Mouse (Mus musculus) hindbrain, embryonic 13.5 days (tissue): Measurements from ENCODE around the gene Gm20388. TPM values are rescaled to one million over a fixed set of nuclear protein-coding genes. Genes with fewer than 3 reads are reported as not detected.
A peak's percentile ranks its signal among the peaks of the same experiment; 100 is the strongest.
"Not testable (repeated sequence)": the region's sequence is repeated elsewhere in the genome, so short reads cannot be mapped to it uniquely, and the experiment has no call there.

ENCODE experiments used
- ATAC-seq: fragments of 200-750 bp; cut with Nextera tagmentation; 2 replicates; pipeline ENCODE4 v1.8.0; 2017; ENCODE audit warnings: moderate TSS enrichment; ENCODE audit not compliant: low FRiP score
- H3K27ac ChIP-seq: fragments of 300-500 bp; sonication (generic); 2 replicates; pipeline ENCODE4 v1.5.1; 2015; ENCODE audit warnings: inconsistent platforms, mild to moderate bottlenecking, moderate library complexity
- H3K27me3 ChIP-seq: fragments of 300-500 bp; sonication (generic); 2 replicates; pipeline ENCODE4 v1.6.1; 2015; ENCODE audit warnings: mild to moderate bottlenecking, inconsistent platforms
- H3K36me3 ChIP-seq: fragments of 300-500 bp; sonication (generic); 2 replicates; pipeline ENCODE4 v1.6.1; 2015; ENCODE audit warnings: mild to moderate bottlenecking, inconsistent platforms
- H3K4me1 ChIP-seq: fragments of 300-500 bp; sonication (generic); replicated peaks from 2 replicates; pipeline ENCODE4 v1.6.1; 2015; ENCODE audit warnings: inconsistent platforms
- H3K4me2 ChIP-seq: fragments of 300-500 bp; sonication (generic); 2 replicates; pipeline ENCODE4 v1.6.1; 2015; ENCODE audit warnings: inconsistent platforms, mild to moderate bottlenecking, moderate library complexity
- H3K4me3 ChIP-seq: fragments of 300-500 bp; sonication (generic); 2 replicates; pipeline ENCODE4 v1.5.1; 2015; ENCODE audit warnings: mild to moderate bottlenecking, inconsistent platforms
- H3K9ac ChIP-seq: fragments of 300-500 bp; sonication (generic); 2 replicates; pipeline ENCODE4 v1.6.1; 2015; ENCODE audit warnings: mild to moderate bottlenecking, inconsistent platforms
- H3K9me3 ChIP-seq: fragments of 300-500 bp; sonication (generic); 2 replicates; pipeline ENCODE4 v1.6.1; 2016; ENCODE audit warnings: inconsistent platforms
- WGBS: fragments of 180-500 bp; shearing (Covaris S2); methylation state at CpG from one replicate; pipeline ENCODE4 v1.1.7; 2015; 5-methylcytosine and 5-hydroxymethylcytosine counted together
- polyA plus RNA-seq: library from polyadenylated mRNA; unstranded; fragments of >200 nt; fragmentation: Nextera tagmentation; extraction: Ambion mirVana; gene quantifications from 2 replicates; pipeline ENCODE4 v1.2.1, GENCODE M21; 2015

Gm20388 gene
- polyA plus RNA-seq, 1 experiment from 2014 or later: 1.9 TPM

DNA sequence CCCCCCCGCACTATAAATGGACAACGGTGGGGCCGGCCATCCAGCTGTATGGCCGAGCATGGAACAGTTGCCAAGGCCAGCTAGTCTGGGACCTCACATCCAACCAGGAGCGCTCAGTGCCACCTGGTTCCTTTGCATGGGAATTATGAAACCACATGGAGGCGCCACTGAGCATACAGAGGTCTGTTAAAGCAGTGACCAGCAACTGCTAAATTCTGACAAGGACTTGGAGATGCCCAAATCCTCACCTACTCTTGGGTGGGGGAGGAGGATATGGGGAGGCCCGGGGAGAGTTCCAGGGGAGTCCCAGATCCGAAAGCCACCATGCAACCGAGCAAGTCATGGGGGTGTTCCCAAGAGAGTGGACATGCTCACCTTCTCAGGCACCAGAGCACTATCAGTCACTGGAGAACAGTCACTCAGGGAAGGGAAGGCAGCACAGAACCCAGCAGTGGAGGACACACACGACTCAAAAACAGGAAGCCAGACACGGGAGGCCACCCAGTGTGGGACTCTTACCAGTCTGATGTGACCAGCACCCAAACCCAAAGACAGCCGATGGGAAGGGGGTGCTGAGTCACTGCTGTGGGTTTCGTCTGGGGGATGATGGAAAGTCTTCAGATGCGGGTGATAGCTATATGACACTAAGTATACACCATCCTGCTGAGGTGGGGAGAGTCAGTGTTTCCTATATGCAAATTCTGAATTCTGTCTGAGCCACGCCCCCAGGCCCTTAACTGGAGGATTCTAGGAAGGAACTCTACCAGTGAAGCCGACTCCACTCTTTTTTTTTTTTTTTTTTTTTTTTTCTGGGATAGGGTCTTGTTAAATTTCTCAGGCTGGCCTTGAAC lies 422.0 kb downstream of the Gm20388 start:
- Histone ChIP-seq H3K9ac (no peak overlapping the region), H3K4me1 (peaks cover 59% of the 10 kb centered on the region), H3K27ac (no peak overlapping the region), H3K4me2 (no peak overlapping the region), H3K36me3 (no peaks in the 10 kb centered on the region), H3K4me3 (no peak overlapping the region), H3K27me3 (no peaks in the 10 kb centered on the region), H3K9me3 (no peaks in the 10 kb centered on the region)
- WGBS: 72% methylated on average over 16 of the region's 16 CpGs
- no peak for ATAC-seq

DNA sequence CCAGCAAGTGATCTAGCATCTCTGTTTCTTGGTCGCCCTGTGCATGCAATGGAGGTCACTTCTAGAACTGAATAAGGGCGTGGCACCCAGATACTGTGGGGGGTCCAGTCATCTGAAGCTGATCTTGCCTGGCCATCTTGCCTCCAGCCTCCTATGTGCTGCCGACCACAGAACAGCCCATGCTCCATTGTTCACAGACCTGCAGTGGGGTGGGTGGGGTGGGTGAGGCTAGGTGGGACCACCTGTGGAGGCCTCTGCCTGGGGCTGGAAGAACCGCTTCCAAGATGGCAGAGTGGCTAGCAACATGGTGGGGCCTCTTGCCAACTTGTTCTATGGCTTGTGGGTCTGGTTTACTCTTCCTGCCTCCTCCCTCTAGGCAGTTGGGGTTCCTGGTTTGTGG lies 423.0 kb downstream of the Gm20388 start:
- H3K4me3 ChIP-seq: no peak overlapping the region
- no peaks in the 10 kb centered on the region for H3K9me3 ChIP-seq
- H3K27me3 ChIP-seq: peaks cover 2% of the 10 kb centered on the region; the same call in 1 of the 2 replicates
- no peak overlapping the region for H3K9ac ChIP-seq
- WGBS: 89% methylated on average over 4 of the region's 4 CpGs
- no peak overlapping the region for H3K27ac ChIP-seq
- H3K36me3 ChIP-seq: no peaks in the 10 kb centered on the region
- no peak for ATAC-seq
- H3K4me1 ChIP-seq: peaks cover 59% of the 10 kb centered on the region
- H3K4me2 ChIP-seq: no peak overlapping the region

DNA sequence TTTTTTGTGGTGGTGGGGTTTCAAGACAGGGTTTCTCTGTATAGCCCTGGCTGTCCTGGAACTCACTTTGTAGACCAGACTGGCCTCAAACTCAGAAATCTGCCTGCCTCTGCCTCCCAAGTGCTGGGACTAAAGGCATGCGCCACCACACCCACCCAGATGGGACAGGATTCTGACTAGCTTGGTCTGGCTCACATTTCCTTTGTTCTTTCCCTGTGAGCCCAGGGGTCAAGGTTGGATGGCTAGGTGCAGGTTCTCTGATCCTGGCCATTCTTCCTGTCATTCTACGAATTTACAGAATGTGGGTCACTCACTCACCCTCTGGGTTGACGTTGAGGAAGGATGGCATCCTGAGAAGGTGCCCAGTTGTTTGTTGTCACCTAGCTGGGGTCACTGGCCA lies 423.6 kb downstream of the Gm20388 start:
- WGBS: 54% methylated on average over 3 of the region's 3 CpGs
- Histone ChIP-seq H3K27ac (peak overlapping the region; percentile 92), H3K9ac (peak overlapping the region; percentile 59; the same call in 1 of the 2 replicates), H3K4me2 (0 out of 2 replicates have a peak overlapping the region, but pooled peaks have one; percentile 10), H3K4me1 (peaks cover 55% of the 10 kb centered on the region)
- not testable (repeated sequence) for H3K27me3 ChIP-seq, H3K9me3 ChIP-seq, H3K36me3 ChIP-seq, H3K4me3 ChIP-seq, ATAC-seq

DNA sequence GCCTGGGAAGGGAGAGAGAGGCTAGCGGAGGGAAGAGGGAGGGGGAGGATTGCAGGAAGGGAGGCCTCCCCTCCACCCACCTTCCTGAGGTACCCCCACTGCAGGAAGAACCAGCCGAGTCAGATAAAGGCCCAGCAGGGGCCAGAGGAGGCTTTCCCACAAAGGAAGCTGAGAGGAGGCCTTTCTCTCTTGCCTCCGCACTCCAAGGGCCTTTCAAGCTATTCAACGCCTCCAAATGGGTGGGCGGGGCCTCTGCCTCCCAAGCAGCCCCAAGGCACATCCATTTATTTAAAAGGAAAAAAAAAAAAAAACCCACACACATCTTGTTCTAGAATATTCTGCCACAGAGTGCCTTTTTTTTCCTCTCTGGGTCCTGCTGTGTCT lies 424.2 kb downstream of the Gm20388 start:
- H3K4me2 ChIP-seq: peak overlapping the region; percentile 10; the same call in 1 of the 2 replicates
- peak overlapping the region; percentile 59 for H3K9ac ChIP-seq
- H3K27ac ChIP-seq: peak overlapping the region; percentile 92
- no peaks in the 10 kb centered on the region for H3K9me3 ChIP-seq
- H3K27me3 ChIP-seq: peaks cover 2% of the 10 kb centered on the region; the same call in 1 of the 2 replicates
- ATAC-seq: peak; percentile 18; the same call in 1 of the 2 replicates
- no peaks in the 10 kb centered on the region for H3K36me3 ChIP-seq
- H3K4me1 ChIP-seq: peaks cover 57% of the 10 kb centered on the region
- 4% methylated on average over 5 of the region's 5 CpGs for WGBS
- no peak overlapping the region for H3K4me3 ChIP-seq

DNA sequence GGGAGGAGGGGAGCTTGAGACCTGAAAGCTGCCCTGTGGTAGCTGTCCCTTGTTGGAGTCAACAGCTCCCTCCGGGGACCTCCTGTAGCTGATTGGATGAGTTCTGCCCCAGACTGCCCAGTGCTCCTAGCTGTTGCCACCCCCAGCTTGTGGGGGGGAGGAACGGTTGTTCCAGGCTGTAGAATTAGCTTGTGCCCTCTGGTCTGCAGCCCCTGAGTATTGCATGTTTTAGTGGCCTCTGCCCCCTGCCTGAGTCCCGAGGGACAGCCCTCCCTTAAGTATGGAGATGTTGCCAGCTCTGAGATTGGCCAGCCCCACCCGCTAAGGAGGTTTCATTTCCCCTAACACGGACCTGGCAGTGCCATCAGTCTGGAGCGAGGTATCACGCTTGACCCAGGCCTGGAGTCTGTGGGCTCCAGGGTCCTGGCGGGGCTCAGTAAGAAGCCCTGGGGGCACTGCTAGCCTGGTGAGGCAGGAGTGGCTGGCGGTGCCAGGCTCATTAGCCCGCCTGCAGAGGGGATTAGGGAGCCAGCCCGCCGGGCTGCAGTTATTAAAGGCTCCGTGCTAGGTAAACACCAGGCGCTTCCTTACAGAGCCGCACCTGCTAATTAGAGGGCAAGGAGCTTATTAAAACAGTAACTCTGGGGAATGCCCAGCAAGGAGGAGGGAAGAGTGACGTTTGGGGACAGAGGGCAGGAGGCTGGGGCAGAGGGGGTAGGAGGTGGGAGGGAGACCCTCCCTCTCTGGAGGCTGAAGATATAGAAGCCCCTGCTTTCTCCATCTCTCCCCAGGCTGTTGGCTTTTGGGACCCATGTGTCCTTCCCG lies 424.8 kb downstream of the Gm20388 start:
- ATAC-seq: peak; percentile 46
- peaks cover 63% of the 10 kb centered on the region for H3K4me1 ChIP-seq

DNA sequence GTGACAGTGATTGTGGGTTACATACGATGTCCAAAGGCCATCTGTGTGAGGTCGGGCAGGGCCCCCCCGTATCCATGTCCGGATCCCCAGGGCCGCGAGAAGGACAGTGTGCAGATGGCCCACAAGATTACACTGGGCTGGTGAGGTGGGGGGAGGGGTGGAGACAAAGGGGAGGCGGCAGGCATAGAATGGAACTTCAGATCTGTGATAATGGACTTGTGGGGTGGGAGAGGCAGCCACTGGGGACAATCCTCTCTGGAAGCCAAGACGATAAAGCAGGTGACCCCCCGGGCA lies 425.4 kb downstream of the Gm20388 start:
- no peak for ATAC-seq
- Histone ChIP-seq H3K4me2 (peak overlapping the region; percentile 37; the same call in 1 of the 2 replicates), H3K4me3 (no peak overlapping the region), H3K27ac (peak overlapping the region; percentile 92), H3K27me3 (peaks cover 2% of the 10 kb centered on the region; the same call in 1 of the 2 replicates), H3K9ac (peak overlapping the region; percentile 59), H3K9me3 (no peaks in the 10 kb centered on the region), H3K4me1 (peaks cover 66% of the 10 kb centered on the region), H3K36me3 (no peaks in the 10 kb centered on the region)
- 2% methylated on average over 9 of the region's 9 CpGs for WGBS

More for the DNA sequence above, 424.8 kb downstream of the Gm20388 start:
- Histone ChIP-seq H3K27ac (peak overlapping the region; percentile 92), H3K4me3 (no peak overlapping the region), H3K27me3 (peaks cover 2% of the 10 kb centered on the region; the same call in 1 of the 2 replicates), H3K9ac (peak overlapping the region; percentile 59), H3K4me2 (peak overlapping the region; percentile 37), H3K9me3 (no peaks in the 10 kb centered on the region), H3K36me3 (no peaks in the 10 kb centered on the region)
- WGBS: 2% methylated on average over 17 of the region's 17 CpGs

DNA sequence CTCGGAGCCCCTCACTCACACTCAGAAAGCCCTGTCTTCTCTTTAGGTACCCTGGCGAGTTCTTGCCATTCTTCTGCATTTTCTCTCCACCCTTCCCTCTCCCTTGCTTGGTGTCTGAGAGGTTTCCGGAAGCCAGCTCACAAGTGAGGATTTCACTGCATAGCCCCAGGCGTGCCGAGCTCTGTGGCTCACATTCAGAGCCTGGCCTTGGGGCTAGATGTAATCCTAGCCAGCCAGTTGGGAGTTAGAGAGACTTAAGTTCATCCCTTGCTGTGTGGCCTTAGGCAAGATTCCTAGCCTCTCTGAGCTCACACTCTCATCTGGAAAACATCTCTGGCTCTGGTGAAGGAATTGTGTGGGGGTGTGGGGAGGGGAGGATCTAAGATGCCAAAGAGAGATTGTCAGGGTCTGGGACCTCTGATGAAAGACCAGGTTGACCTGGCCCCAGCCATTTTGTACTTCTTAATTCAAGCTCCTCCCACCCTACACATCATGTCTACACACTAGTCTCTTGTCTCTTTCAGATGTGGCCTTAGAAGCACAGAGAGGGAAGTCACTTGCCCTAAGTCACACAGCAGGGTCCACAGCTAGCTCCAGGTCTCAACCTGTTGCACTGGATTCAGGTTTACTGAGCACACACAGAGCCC lies 426.4 kb downstream of the Gm20388 start:
- no peaks in the 10 kb centered on the region for H3K36me3 ChIP-seq
- H3K27me3 ChIP-seq: peaks cover 2% of the 10 kb centered on the region; the same call in 1 of the 2 replicates
- 50% methylated on average over 5 of the region's 5 CpGs for WGBS
- H3K9ac ChIP-seq: no peak overlapping the region
- no peak overlapping the region for H3K4me2 ChIP-seq
- no peaks in the 10 kb centered on the region for H3K9me3 ChIP-seq
- no peak for ATAC-seq
- peaks cover 68% of the 10 kb centered on the region for H3K4me1 ChIP-seq
- H3K4me3 ChIP-seq: no peak overlapping the region
- peak overlapping the region; percentile 40; the same call in 1 of the 2 replicates for H3K27ac ChIP-seq

DNA sequence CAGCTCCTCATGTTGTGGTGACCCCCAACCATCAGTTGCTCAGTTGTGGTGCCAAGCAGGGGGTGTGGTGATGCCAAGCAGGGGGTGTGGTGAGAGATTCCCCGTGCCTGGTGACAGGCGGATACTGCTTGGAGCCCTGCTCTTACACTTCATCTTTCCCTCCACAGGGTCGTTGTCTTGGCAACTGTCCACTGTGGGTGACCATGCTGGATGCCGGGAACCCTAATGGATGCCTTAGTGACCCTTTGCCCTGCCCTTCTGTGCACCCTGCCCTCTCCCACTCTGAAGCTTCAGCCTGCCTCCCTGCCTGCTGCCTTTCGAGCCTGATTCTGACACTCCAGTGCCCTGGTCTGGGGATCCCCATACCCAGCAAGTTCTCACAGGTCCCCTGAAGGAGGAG lies 427.0 kb downstream of the Gm20388 start:
- Histone ChIP-seq H3K4me1 (peaks cover 69% of the 10 kb centered on the region), H3K36me3 (no peaks in the 10 kb centered on the region), H3K27ac (no peak overlapping the region), H3K4me3 (no peak overlapping the region), H3K9me3 (no peaks in the 10 kb centered on the region), H3K27me3 (peaks cover 2% of the 10 kb centered on the region; the same call in 1 of the 2 replicates), H3K9ac (no peak overlapping the region), H3K4me2 (no peak overlapping the region)
- WGBS: 21% methylated on average over 5 of the region's 5 CpGs
- no peak for ATAC-seq

DNA sequence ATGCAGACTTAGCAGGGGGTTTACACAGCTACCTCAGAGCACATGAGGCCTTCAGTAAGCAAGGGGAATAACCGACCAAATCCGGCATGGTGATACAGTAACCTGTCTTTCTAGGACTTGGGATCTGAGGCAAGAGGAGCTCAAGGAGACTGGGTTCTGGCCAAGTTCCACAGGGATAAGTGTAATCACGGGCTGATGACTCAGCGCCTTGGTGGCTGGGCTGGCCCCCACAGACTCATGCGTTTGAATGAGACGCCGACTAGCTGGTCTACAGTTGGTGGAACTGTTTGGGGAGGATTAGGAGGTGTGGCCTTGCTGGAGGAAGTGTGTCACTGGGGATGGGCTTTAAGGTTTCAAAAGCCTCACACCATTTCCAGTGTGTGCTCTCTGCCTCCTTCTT lies 428.0 kb downstream of the Gm20388 start:
- H3K36me3 ChIP-seq: no peaks in the 10 kb centered on the region
- H3K9ac ChIP-seq: no peak overlapping the region
- peaks cover 2% of the 10 kb centered on the region; the same call in 1 of the 2 replicates for H3K27me3 ChIP-seq
- 96% methylated on average over 7 of the region's 7 CpGs for WGBS
- H3K4me3 ChIP-seq: no peak overlapping the region
- peaks cover 76% of the 10 kb centered on the region for H3K4me1 ChIP-seq
- no peak for ATAC-seq
- H3K27ac ChIP-seq: no peak overlapping the region
- no peak overlapping the region for H3K4me2 ChIP-seq
- no peaks in the 10 kb centered on the region for H3K9me3 ChIP-seq

DNA sequence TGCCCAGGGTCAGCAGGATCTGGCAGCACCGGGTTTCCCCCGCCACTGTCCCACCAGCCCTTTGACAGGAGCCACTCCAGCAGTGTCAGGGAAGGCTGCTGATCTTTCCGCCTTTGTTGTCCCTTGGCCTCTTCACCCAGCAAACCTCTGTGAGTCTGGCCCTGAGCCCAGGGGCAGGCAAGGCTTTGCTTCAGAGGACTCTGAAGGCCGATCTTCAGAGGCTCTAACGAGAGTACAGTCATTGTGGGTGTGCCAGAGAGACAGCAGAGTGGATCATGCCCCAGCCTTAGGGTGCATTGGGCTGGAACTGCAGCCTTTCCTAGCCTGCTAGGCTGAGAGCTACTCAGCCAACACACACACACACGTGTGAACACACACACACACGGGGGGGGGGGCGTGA lies 429.1 kb downstream of the Gm20388 start:
- Histone ChIP-seq H3K27ac (0 out of 2 replicates have a peak overlapping the region, but pooled peaks have one; percentile 8), H3K9ac (peak overlapping the region; percentile 11; the same call in 1 of the 2 replicates), H3K36me3 (no peaks in the 10 kb centered on the region), H3K9me3 (no peaks in the 10 kb centered on the region), H3K4me1 (peaks cover 81% of the 10 kb centered on the region), H3K27me3 (peaks cover 2% of the 10 kb centered on the region; the same call in 1 of the 2 replicates), H3K4me3 (no peak overlapping the region), H3K4me2 (no peak overlapping the region)
- ATAC-seq: no peak
- WGBS: 48% methylated on average over 7 of the region's 8 CpGs

DNA sequence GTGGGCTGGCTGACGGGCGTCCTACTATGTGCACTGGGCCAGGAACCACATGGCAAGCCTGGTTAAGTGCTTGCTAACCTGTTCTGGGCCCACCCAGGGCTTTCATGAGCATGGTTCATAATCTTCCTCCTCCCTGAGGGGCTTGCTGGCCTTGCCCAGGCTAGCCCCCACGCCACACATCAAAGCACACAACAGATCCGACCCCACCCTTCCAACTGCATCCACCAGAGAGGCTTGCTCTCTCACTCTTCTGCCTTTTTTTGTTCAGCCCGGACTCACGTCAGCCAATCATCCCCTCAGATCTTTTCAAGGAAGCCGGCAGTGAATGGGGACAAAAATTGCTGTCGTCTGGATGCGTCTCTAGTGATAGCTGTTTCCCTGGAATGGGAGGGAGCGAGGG lies 430.5 kb downstream of the Gm20388 start:
- peaks cover 2% of the 10 kb centered on the region for H3K27me3 ChIP-seq
- H3K36me3 ChIP-seq: no peaks in the 10 kb centered on the region
- H3K4me1 ChIP-seq: peaks cover 81% of the 10 kb centered on the region
- no peaks in the 10 kb centered on the region for H3K9me3 ChIP-seq
- H3K9ac ChIP-seq: no peak overlapping the region
- H3K27ac ChIP-seq: no peak overlapping the region
- H3K4me2 ChIP-seq: no peak overlapping the region
- H3K4me3 ChIP-seq: no peak overlapping the region
- WGBS: 46% methylated on average over 10 of the region's 10 CpGs
- ATAC-seq: no peak
